Mouse (Mus musculus): ENCODE results near the gene Gad1. TPM values are rescaled to one million over a fixed set of nuclear protein-coding genes. Genes with fewer than 3 reads are reported as not detected.

Gene Gad1
- polyA plus RNA-seq, 1 experiment = 0.69 TPM

- Histone ChIP-seq H3K4me1 (ENCODE audit: control insufficient read depth, insufficient read depth, low read length) (peaks cover 12% of the 10 kb centered on the region), H3K36me3 (ENCODE audit: control insufficient read depth, insufficient read depth, low read length) (no peaks in the 10 kb centered on the region), H3K4me3 (ENCODE audit: control insufficient read depth, low read depth, low read length) (no peak overlapping the region), H3K27me3 (ENCODE audit: control insufficient read depth, insufficient read depth, low read length) (no peaks in the 10 kb centered on the region; the same call in 1 of the 2 replicates), H3K27ac (ENCODE audit: control insufficient read depth, insufficient read depth, low read depth, low read length) (no peak overlapping the region)
- TF ChIP-seq POLR2A (IDR thresholded peaks at IDR 0.05; ENCODE audit: control insufficient read depth, low read depth, low read length) (no peak), CTCF (IDR thresholded peaks at IDR 0.05; ENCODE audit: control insufficient read depth, insufficient read depth, insufficient replicate concordance, low read depth, low read length) (no peak)
Measured at GRCm38 (mm10) chr2:70571698-70572097, 18.8 kb downstream of the Gad1 start.

GRCm38 (mm10) chr2:70572251-70572650, 19.4 kb downstream of the Gad1 start:
- no peaks in the 10 kb centered on the region for H3K36me3 ChIP-seq (ENCODE audit: control insufficient read depth, insufficient read depth, low read length)
- no peak overlapping the region for H3K27ac ChIP-seq (ENCODE audit: control insufficient read depth, insufficient read depth, low read depth, low read length)
- no peak overlapping the region for H3K4me3 ChIP-seq (ENCODE audit: control insufficient read depth, low read depth, low read length)
- TF ChIP-seq POLR2A (IDR thresholded peaks at IDR 0.05; ENCODE audit: control insufficient read depth, low read depth, low read length) (no peak), CTCF (IDR thresholded peaks at IDR 0.05; ENCODE audit: control insufficient read depth, insufficient read depth, insufficient replicate concordance, low read depth, low read length) (no peak)
- peaks cover 9% of the 10 kb centered on the region for H3K4me1 ChIP-seq (ENCODE audit: control insufficient read depth, insufficient read depth, low read length)
- H3K27me3 ChIP-seq (ENCODE audit: control insufficient read depth, insufficient read depth, low read length) = no peaks in the 10 kb centered on the region; the same call in 1 of the 2 replicates

GRCm38 (mm10) chr2:70573544-70574210, 20.8 kb downstream of the Gad1 start:
- TF ChIP-seq POLR2A (IDR thresholded peaks at IDR 0.05; ENCODE audit: control insufficient read depth, low read depth, low read length) = no peak
- TF ChIP-seq CTCF (IDR thresholded peaks at IDR 0.05; ENCODE audit: control insufficient read depth, insufficient read depth, insufficient replicate concordance, low read depth, low read length) = no peak
- H3K27me3 ChIP-seq (ENCODE audit: control insufficient read depth, insufficient read depth, low read length) = no peaks in the 10 kb centered on the region
- H3K4me3 ChIP-seq (ENCODE audit: control insufficient read depth, low read depth, low read length) = no peak overlapping the region
- no peak overlapping the region for H3K27ac ChIP-seq (ENCODE audit: control insufficient read depth, insufficient read depth, low read depth, low read length)
- H3K36me3 ChIP-seq (ENCODE audit: control insufficient read depth, insufficient read depth, low read length) = no peaks in the 10 kb centered on the region
- H3K4me1 ChIP-seq (ENCODE audit: control insufficient read depth, insufficient read depth, low read length) = peaks cover 2% of the 10 kb centered on the region; the same call in 1 of the 2 replicates

- H3K36me3 ChIP-seq (ENCODE audit: control insufficient read depth, insufficient read depth, low read length) = no peaks in the 10 kb centered on the region
- TF ChIP-seq POLR2A (IDR thresholded peaks at IDR 0.05; ENCODE audit: control insufficient read depth, low read depth, low read length) = no peak
- TF ChIP-seq CTCF (IDR thresholded peaks at IDR 0.05; ENCODE audit: control insufficient read depth, insufficient read depth, insufficient replicate concordance, low read depth, low read length) = no peak
- no peaks in the 10 kb centered on the region for H3K27me3 ChIP-seq (ENCODE audit: control insufficient read depth, insufficient read depth, low read length)
- no peaks in the 10 kb centered on the region for H3K4me1 ChIP-seq (ENCODE audit: control insufficient read depth, insufficient read depth, low read length)
- no peak overlapping the region for H3K27ac ChIP-seq (ENCODE audit: control insufficient read depth, insufficient read depth, low read depth, low read length)
- H3K4me3 ChIP-seq (ENCODE audit: control insufficient read depth, low read depth, low read length) = no peak overlapping the region
Measured at GRCm38 (mm10) chr2:70588200-70588599, 35.3 kb downstream of the Gad1 start.

GRCm38 (mm10) chr2:70592432-70592831, 39.6 kb downstream of the Gad1 start:
- no peaks in the 10 kb centered on the region for H3K36me3 ChIP-seq (ENCODE audit: control insufficient read depth, insufficient read depth, low read length)
- no peaks in the 10 kb centered on the region for H3K27me3 ChIP-seq (ENCODE audit: control insufficient read depth, insufficient read depth, low read length)
- no peak overlapping the region for H3K27ac ChIP-seq (ENCODE audit: control insufficient read depth, insufficient read depth, low read depth, low read length)
- H3K4me1 ChIP-seq (ENCODE audit: control insufficient read depth, insufficient read depth, low read length) = no peaks in the 10 kb centered on the region
- TF ChIP-seq POLR2A (IDR thresholded peaks at IDR 0.05; ENCODE audit: control insufficient read depth, low read depth, low read length) (no peak), CTCF (IDR thresholded peaks at IDR 0.05; ENCODE audit: control insufficient read depth, insufficient read depth, insufficient replicate concordance, low read depth, low read length) (no peak)
- no peak overlapping the region for H3K4me3 ChIP-seq (ENCODE audit: control insufficient read depth, low read depth, low read length)

- Histone ChIP-seq H3K4me1 (ENCODE audit: control insufficient read depth, insufficient read depth, low read length) (no peaks in the 10 kb centered on the region), H3K36me3 (ENCODE audit: control insufficient read depth, insufficient read depth, low read length) (no peaks in the 10 kb centered on the region), H3K27me3 (ENCODE audit: control insufficient read depth, insufficient read depth, low read length) (no peaks in the 10 kb centered on the region), H3K27ac (ENCODE audit: control insufficient read depth, insufficient read depth, low read depth, low read length) (no peak overlapping the region), H3K4me3 (ENCODE audit: control insufficient read depth, low read depth, low read length) (no peak overlapping the region)
- no peak for TF ChIP-seq POLR2A (IDR thresholded peaks at IDR 0.05; ENCODE audit: control insufficient read depth, low read depth, low read length)
- no peak for TF ChIP-seq CTCF (IDR thresholded peaks at IDR 0.05; ENCODE audit: control insufficient read depth, insufficient read depth, insufficient replicate concordance, low read depth, low read length)
Measured at GRCm38 (mm10) chr2:70593670-70594069, 40.8 kb downstream of the Gad1 start.

- no peak overlapping the region for H3K27ac ChIP-seq (ENCODE audit: control insufficient read depth, insufficient read depth, low read depth, low read length)
- no peak overlapping the region for H3K4me3 ChIP-seq (ENCODE audit: control insufficient read depth, low read depth, low read length)
- H3K36me3 ChIP-seq (ENCODE audit: control insufficient read depth, insufficient read depth, low read length) = no peaks in the 10 kb centered on the region
- H3K4me1 ChIP-seq (ENCODE audit: control insufficient read depth, insufficient read depth, low read length) = no peaks in the 10 kb centered on the region
- TF ChIP-seq POLR2A (IDR thresholded peaks at IDR 0.05; ENCODE audit: control insufficient read depth, low read depth, low read length) = no peak
- TF ChIP-seq CTCF (IDR thresholded peaks at IDR 0.05; ENCODE audit: control insufficient read depth, insufficient read depth, insufficient replicate concordance, low read depth, low read length) = no peak
- no peaks in the 10 kb centered on the region for H3K27me3 ChIP-seq (ENCODE audit: control insufficient read depth, insufficient read depth, low read length)
Measured at GRCm38 (mm10) chr2:70595896-70596295, 43.0 kb downstream of the Gad1 start.

Data from testis, adult 2 months (tissue).